Mouse (Mus musculus) gastrocnemius, postnatal 14 days (tissue): ENCODE measurements at regions not wholly inside any gene's neighbourhood (a gene's known extent, or its start where the extent isn't known, plus 50 kb on each side); places are given as distances from the start of the nearest gene placed in this dataset.

Experiments used
- DNase-seq: peaks from one replicate; pipeline ENCODE4 v3.0.0; 2021; ENCODE audit warnings: mixed read lengths
- intact Hi-C: fragments of 180-260 bp; cut with DNase I; formaldehyde crosslinking; loops from one replicate; pipeline ENCODE4 v1.15.1; 2025; ENCODE audit warnings: low total_unique reads

DNA sequence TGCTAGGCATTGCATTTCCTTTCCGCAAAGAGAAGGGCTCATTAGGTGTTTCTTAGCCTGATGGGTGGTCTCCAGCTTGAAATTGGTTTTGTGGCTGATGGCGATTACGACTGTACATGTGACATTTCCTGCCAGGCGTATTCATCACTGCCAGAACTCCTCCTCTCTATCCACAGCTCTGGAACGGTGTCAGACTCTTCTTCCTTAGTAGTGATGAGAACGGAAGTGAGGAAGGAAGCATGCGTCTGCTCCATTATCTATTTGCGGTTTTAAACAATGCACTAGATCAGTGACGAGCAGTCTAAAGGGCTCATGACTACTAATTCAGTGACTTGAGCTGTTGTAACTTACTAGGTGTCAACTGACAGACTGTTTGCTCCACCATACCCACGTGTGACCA lies 248.2 kb downstream of the Pmp22 start:
- intact Hi-C loops: no loop called here

DNA sequence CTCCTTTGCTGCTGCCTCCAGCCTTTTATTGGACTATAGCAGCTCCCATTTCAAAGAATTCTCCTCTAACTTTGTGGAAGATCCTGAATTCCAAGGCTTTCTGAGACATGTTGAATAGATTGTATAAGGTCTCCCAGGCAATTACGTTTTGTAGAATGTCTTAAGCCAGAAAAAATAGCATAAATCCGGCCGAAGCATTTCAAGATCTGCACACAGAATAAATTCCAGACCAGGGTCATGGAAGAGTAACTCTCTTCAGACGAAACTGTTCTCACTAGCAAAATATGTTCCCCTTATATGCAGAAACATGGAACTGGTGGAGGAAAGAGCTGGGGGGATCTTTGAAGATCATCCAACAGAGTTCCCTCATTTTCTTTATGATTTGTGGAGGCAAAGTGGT lies 259.5 kb downstream of the Pmp22 start:
- intact Hi-C loops: no loop called here
- no peak for DNase-seq

More for the DNA sequence above, 248.2 kb downstream of the Pmp22 start:
- DNase-seq: no peak

DNA sequence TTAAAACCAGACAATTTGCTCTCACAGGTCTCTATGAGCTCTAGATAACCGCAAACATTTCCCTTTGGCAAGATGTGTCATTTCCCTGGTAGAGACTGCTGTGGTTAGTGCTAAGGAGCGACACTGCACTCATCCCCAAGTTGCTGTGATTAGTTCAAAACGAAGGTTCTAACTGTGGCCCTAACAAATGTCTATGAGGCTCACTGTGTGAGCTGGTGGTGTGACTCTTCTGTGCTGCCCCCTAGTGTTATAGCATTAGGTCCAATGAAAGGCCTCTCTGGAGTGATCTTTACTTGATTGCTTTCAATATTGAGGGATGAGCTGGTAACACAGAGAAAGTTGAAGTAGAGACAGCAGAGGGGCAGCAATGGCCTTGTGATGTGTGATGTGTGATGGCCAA lies 262.7 kb downstream of the Pmp22 start:
- intact Hi-C loops: no loop called here
- DNase-seq: no peak

DNA sequence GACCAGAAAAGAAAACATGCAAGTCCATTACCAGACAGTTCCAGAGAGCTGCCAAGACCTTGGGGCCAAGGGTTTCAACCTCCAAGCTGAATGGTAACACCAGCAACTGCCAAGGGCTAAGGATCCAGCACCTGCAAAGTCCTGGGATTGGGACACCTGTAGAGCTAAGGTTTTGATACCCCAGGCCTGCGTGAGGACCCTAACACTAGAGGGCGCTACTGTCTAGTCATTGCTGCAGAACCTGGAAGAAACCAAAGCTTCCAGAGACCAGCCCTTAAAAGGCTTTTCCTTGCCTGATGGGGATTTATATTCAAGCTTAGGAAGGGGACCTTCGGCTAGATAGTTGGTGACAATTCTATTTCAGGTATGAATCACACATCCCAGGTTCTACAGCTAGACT lies 263.6 kb downstream of the Pmp22 start:
- no peak for DNase-seq
- intact Hi-C loops: no loop called here

DNA sequence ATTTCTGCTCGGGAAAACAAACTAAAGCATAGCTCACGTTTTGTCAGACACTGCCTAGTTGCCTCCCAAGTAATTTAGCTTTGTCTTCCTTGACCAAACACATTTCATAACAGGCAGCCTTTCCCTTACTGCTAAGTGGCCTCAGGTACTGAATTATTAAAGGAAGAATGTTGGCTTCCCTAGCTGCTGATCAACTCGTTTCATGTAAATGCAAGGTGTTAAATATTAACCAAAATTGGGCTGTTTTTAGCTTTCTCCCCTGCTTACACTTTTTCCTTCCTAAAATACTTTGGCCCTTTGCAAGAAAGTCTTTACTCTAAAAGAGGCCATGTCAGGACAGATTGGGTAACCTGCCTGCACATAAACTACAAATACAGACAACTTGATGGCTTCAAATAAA lies 265.4 kb downstream of the Pmp22 start:
- intact Hi-C loops: no loop called here
- DNase-seq: no peak

DNA sequence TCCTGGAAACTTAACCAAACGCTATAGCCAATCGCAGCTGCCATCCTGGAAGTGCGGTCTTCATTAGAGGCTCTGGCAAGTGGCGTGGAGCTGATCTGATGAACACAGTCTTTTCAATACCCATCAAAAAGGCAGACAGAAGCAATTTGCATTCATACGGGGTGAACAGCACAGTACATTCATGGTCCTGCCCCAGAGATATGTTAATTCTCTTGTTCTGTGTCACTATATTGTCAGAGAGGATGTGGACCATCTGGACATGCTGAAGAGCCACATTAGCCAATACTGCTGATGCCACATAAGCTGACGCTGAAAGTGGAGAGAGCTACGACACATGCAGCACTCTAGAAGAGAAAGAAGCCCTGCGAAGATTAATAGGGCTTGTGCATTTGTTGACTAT lies 267.6 kb downstream of the Pmp22 start:
- intact Hi-C loops: no loop called here
- no peak for DNase-seq

DNA sequence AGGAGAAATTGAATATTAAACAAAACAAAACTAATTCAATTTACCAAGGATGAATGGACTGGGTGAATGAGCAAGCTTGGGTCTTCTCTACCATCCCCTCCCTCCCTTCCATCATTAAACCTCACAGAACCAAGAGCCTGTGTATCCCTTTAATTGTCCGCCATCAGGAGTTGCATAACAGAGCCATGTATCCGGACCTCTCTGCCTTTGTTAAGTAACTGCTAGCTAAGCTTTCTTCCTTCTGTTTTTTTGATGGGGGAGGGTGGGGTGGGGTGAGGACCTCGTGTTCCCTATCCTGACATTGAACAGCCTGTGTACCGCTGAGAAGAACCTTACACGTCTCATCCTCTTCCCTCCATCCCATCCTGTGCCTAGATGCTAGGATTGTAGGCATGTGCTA lies 274.0 kb downstream of the Pmp22 start:
- intact Hi-C loops: loop anchor here (5.0 kb wide), 1 partner anchor 1565 kb away; no protein-coding TSS in a partner anchor
- DNase-seq: no peak

DNA sequence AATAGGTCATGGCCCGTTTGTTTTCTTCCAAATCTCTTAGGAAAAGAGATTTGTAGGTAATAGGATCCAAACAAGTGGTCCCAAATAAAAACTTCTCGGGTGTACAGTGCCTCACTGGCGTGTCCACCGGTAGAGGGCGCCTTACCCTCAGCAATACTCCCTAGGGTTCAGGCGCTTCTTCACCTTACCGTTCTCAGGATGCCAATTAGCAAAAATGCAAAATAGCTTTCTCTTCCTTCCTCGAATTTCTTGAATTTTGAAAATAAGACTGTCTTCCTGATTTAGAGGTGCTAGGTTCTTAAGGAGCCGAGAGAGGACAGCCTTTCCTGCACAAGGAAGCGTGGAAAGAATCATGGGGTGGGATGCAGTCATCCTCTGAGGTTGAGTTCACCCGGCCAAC lies 275.9 kb downstream of the Pmp22 start:
- DNase-seq: peak; percentile 65
- intact Hi-C loops: loop anchor here (5.0 kb wide), 1 partner anchor 1563 kb away; no protein-coding TSS in a partner anchor

DNA sequence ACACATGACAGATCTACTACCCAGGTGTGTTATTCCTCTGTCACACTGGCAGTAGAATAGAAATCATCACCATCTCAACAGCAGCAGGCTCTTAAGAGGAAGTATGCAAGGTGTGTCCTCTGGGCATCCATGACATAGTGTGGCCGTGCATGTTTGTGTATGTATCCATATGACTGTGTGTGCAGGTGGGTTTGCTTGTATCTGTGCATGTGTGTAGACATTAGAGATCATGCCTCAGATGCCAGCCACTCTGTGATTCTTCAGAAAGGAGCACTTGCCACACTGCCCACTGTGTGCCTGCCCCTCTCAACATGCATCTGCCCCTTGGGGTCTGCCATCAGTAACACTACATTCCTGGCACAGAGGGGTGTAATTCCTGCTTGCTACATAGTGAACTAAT lies 280.6 kb downstream of the Pmp22 start:
- no peak for DNase-seq
- intact Hi-C loops: no loop called here

DNA sequence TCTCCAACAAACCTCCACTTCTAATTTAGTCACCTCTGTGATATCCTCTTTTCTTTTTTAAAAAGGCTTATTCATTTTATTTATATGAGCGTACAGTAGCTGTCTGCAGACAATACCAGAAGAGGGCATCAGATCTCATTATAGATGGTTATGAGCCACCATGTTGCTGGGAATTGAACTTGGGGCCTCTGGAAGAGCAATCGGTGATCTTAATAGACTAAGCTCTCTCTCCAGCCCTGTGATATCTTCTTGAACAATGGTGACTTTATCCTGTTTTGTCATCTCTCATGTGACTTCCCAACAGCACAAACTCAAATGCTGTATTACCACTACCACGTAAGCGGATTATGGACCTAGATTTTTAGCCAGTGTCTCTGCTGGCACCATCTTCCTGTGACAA lies 282.1 kb downstream of the Pmp22 start:
- intact Hi-C loops: no loop called here
- no peak for DNase-seq

DNA sequence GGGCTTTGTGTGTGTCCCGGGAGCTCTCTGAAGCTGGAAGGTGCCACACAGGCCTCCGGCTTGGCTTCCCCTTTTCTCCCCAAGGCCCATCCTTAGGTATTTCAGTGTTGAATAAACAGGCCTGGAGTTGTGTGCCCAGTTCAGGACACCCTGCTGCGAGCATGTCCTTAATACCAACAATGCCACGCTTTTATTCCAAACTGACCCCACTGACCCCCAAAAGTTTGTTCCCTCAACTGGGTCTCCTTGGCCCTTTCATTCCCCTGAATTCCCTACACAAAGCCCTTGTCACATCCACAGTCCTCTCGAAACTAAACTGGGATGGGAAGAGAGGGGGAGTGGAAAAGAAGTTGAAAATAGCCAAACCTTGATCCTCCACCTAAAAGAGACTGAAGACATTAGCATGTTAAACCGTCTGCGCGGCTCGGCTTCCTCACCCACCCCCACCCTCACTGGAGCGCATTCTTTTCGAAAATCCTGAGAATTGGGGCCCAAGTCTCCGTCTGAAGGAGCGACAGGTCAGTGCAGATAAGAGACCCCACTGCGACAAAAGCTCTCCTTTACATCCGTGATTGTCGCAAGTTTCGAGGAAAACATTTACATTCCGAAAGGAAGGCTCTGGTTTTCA lies 283.7 kb downstream of the Pmp22 start:
- intact Hi-C loops: no loop called here

DNA sequence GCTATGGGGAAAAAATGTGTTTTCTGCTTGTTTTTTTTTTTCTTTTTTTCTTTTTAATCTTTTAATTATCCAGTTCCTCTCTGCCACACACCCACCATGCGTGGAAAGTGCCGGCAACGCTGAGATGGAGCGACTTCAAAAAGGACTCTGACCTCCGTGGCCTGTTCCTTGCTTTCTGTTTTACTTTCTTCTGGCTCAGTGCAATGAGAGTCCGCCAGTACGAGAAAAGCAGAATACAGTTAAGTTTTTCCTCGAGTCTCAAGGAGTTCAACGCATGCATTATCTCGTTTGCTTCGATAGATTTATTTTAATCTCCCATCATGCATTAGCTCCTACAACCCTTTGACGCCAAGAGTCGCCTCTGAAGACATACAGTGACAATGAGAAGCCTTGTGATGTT lies 284.3 kb downstream of the Pmp22 start:
- intact Hi-C loops: no loop called here

More for the DNA sequence above, 283.7 kb downstream of the Pmp22 start:
- DNase-seq: no peak

DNA sequence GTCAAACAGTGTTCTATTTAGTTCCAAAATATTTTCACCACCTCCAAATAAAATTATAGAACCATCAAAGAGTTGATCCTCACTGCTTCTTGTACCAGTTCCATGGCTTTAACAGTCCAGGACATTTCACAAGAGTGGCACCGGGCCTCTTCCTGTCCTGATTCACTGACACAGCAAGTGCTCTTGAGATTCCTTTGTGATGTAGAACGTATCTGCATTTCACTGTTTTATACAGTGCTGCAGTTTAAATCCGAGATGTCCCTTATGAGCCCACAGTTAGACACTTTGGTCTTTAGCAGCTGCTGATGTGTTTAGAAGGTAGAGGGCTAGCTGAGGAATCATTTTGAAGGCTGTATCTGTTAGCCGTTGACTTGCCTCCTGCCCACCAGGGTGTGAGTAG lies 284.8 kb downstream of the Pmp22 start:
- intact Hi-C loops: no loop called here
- DNase-seq: no peak

More for the DNA sequence above, 284.3 kb downstream of the Pmp22 start:
- DNase-seq: no peak

DNA sequence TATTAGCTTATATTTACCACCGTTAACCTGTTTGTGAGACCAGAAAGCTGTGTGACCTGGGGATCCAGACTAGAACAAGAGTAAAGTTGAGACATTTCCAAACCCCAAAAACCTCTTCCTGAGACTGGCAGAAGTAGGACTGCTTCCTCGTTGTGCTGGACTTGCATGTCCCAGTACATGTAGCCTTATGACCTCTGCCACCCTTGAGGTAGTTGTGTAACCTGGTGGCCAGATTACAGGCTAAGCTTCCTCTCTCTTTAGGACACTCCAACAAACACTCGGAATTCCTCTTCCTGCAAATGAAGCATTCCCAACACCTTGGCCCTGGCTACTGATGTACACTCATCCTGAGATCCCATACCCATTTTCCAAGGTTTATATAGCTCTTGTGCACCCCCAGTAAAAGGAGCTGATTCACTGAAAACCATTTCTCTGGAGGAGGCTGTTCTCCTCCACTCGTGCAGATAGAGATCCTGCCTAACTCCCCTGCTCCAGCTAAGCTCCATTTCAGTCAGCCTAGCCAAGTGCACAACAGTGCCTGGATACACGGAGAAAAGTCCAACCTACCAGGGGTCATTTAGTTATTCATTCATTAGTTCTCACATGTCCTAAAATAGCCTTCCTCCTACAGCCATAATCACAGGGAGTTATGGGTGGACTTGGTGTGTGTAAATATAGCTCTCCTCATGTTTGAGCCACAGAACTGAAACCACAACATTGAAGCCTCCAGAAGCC lies 289.4 kb downstream of the Pmp22 start:
- DNase-seq: no peak
- intact Hi-C loops: no loop called here

DNA sequence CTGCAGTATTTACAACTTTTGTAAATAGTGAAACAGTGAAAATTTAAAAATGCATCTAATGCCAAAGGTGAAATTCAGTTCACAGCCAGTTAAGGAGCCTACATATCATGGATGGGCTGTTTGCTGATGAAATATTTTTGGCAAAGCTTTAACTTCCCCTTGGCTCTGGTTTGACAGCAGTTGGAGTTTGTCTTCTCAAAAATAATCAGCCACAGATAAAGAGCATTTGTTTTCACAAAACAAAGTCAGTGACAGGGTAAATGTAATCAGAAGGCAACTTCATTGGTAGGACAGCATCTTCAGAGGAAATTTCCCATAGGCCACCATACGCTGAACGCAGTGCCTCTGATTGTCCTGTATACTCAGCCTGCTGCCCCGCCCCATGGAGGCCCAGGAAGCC lies 291.6 kb downstream of the Pmp22 start:
- DNase-seq: no peak
- intact Hi-C loops: no loop called here

DNA sequence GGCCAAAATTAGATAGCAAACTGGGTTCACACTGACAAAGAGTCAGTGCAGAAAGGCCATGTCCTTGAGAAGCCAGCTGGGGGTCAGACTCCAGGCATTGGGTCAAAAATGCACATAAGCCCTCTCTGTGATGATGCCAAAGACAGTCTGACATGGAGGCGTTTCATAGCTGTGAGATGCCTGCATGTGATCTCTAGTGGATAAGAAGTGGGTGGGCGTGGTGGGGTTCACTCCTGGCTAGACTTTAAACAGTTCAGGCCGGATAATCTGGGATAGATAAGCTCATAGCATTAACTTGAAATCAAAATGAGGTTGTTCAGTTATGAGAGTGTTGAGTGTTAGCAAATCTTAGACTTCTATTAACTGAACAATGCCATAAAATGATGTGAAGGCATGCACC lies 293.3 kb downstream of the Pmp22 start:
- intact Hi-C loops: no loop called here
- DNase-seq: no peak

DNA sequence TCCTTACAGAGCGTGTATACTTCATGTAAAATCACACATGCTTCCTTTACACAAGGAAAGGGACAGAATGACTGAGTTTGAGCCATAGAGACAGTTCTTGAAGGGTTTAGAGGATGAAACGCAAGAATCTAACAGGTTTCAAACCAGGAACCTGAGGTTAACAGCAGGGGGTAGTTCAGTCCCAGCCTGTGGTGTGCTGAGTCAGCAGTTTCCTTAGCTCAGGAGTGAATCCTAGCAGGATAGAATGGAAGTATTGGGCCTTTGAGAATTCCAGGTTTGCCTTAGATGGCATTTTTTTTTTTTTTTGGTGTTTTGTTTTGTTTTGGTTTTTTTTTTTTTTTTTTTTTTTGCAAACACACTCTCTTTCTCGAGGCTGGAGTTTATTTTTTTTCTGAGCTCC lies 295.5 kb downstream of the Pmp22 start:
- no peak for DNase-seq
- intact Hi-C loops: no loop called here

DNA sequence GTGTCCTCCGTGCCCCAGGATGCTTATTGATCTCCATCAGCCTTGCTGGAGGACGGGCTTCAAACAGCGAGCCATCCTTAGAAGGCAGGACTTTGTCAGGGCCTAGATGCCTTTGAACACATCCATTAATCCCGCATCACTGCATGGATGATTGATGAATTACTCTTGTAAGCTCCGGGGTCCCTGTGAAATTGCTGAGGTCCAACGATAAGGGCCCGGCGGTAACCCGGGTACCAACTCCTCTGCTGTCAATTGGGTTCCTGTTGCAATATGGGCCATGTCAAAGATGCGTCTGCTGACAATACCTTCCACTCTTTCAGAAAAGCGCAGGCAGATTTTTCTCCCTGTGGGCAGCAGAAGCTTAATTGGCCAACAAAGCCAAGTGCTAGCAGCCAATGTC lies 297.0 kb downstream of the Pmp22 start:
- no peak for DNase-seq
- intact Hi-C loops: no loop called here

DNA sequence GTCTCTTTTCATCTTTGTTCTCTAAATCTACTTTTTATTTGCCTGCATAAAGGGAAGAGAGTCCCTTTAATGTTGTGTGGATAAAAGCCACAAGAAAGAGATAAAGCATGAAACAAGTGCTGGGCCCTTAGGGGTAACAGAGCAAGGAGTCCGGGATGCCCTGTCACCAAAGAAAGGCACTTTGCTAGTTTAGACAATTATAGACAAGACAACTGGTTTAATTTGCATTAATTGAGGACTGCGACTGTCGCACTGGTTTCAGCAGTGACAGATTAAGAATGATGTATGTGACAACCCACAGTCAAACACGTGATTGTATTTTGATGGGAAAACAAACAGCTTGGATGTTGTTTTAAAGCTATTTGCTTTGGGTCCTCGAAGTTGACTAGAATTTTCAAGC lies 325.0 kb downstream of the Pmp22 start:
- DNase-seq: no peak
- intact Hi-C loops: no loop called here

DNA sequence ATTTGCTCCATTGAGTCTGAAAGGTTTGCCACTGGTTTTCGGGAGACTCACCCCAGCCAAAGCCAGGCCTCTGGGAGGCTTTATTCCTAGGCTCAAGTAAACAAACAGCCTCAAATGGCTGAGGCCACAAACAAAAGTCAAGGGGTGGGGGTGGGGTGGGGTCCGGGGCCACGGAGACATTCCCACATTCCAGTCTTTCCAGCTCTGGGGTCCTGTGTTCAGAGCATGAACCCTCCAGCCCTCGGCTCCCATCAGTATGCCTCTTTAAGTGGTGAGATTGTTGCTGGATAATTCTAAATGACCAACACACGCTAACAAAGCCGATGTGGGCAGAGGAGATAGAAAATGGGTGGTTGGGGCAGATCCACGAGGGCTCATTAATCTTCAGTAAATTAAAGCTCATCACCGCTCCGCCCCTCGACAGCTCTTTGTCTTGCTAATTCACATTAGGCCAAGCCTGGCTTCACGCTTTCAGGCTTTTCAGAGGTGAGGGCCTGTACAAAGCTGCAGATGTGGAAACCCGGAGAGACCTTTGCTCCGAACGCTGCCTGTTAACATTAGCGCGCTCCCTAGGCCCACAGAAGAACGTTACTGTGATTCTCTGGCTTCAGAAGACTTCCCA lies 326.2 kb downstream of the Pmp22 start:
- intact Hi-C loops: no loop called here
- DNase-seq: no peak

DNA sequence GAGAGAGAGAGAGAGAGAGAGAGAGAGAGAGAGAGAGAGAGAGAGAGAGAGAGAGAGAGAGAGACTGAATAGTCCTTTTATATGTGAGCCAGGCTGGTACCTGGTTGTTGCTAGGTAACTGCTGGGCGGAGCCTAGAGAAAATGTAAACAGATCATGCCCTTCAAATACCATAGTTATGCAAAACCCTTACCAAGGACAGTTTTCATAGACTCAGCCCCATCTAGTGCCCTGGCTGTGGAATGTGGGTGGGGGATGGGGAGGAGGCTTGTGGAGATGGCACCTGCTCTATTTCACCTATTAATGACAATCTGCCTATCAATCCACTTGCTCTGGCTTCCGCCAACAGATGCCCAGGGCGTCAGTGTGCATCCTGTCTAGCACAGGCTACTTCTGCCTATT lies 327.6 kb downstream of the Pmp22 start:
- DNase-seq: no peak
- intact Hi-C loops: no loop called here
